Mouse (Mus musculus) layer of hippocampus, adult 2 months (tissue): Measurements from ENCODE around the gene Rps19. TPM values are rescaled to one million over a fixed set of nuclear protein-coding genes. Genes with fewer than 3 reads are reported as not detected.
"Not testable (repeated sequence)": the region's sequence is repeated elsewhere in the genome, so short reads cannot be mapped to it uniquely, and the experiment has no call there.

Experiments
- DNase-seq, 2 experiments: peaks; one replicate each; pipeline ENCODE4 v3.0.0; 2022; ENCODE audit warnings: low spot score in 2 of 2
- H3K27ac ChIP-seq: fragments of 200-600 bp; 2 replicates; pipeline ENCODE4 v1.8.1; 2022
- H3K4me3 ChIP-seq: fragments of 200-600 bp; 2 replicates; pipeline ENCODE4 v1.8.1; 2022; ENCODE audit warnings: mild to moderate bottlenecking
- CTCF ChIP-seq: fragments of 200-600 bp; conservative IDR thresholded peaks from 2 replicates; pipeline ENCODE4 v1.8.1; 2022; ENCODE audit warnings: antibody characterized with exemption, mild to moderate bottlenecking, moderate library complexity
- total RNA-seq, 2 experiments: library from RNA; stranded (reverse); gene quantifications; 2 replicates each; pipeline ENCODE4 v1.2.3; 2021

Gene Rps19
- total RNA-seq, 2 experiments from 2014 or later, result 501 to 525 TPM

- DNase-seq, result no peak
- peak overlapping the region; percentile 97 for H3K4me3 ChIP-seq
- no peak for TF ChIP-seq CTCF
- H3K27ac ChIP-seq, result peak overlapping the region; percentile 97
These were observed 621 bp downstream of the Rps19 start for GRCm38 (mm10) chr7:24884693-24885291.

- DNase-seq, result no peak
- H3K4me3 ChIP-seq, result peak overlapping the region; percentile 97
- H3K27ac ChIP-seq, result peak overlapping the region; percentile 97; the same call in 1 of the 2 replicates
- no peak for TF ChIP-seq CTCF
These were observed 1.5 kb downstream of the Rps19 start for GRCm38 (mm10) chr7:24885468-24886307.

DNA sequence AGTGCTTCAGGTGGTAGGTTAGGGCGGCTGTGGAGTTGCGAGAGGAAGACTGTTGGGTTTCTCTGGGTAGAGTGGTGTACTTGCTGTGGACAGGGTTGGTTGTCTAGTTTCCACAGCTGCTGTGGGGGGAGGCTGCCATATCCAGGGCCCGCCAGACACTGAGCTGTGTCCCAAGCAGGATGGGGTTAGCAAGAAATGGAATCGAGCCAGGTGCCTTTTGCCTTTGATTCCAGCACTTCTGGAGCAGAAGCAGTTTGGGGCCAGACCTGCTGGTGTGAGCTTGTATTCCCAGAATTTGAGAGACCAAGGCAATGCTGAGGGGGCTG lies 2.1 kb downstream of the Rps19 start:
- Histone ChIP-seq H3K4me3 (peak overlapping the region; percentile 97), H3K27ac (peak overlapping the region; percentile 97; the same call in 1 of the 2 replicates)
- no peak for TF ChIP-seq CTCF
- no peak for DNase-seq

- TF ChIP-seq CTCF, result no peak
- peak overlapping the region; percentile 32; the same call in 1 of the 2 replicates for H3K27ac ChIP-seq
- no peak for DNase-seq
- no peak overlapping the region for H3K4me3 ChIP-seq
These were observed 2.9 kb downstream of the Rps19 start for GRCm38 (mm10) chr7:24887096-24887495.

DNA sequence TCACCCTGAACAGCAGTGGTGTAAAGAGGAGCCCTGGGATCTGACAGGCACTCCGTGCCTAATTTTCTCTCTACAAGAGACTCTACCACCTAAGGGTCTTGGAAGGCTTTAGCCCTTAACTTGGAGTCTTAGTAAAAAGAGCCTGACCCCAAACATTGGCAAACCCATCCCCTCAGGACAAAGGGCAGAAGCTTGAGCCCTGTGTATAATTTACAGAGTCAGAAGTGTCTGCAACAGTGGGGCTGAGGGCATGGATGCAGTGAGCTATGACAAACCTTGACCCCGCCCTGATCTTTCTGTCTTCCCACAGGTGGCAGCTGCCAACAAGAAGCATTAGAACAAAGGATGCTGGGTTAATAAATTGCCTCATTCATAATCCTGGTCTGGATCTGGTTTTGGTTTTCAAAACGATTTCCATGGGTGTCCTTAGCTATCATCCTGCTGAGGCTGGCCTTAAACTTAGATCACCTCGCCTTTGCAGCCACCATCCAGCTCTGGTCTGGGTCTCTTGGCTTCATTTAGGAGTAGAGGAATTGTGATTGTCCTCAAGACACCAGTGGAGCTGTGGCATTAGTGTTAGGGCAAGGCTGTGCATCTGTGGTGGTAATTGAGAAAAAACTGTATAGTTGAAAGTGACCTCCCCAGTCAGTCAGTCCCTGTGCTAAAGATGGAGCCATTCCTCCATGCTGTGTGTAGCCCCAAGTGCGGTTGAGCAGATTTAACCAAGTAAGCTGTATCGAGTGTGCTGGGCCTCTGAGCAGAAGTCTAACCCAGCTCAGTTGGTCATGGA lies 5.5 kb downstream of the Rps19 start:
- Histone ChIP-seq H3K4me3 (no peak overlapping the region), H3K27ac (no peak overlapping the region)
- TF ChIP-seq CTCF, result no peak
- DNase-seq, result no peak

DNA sequence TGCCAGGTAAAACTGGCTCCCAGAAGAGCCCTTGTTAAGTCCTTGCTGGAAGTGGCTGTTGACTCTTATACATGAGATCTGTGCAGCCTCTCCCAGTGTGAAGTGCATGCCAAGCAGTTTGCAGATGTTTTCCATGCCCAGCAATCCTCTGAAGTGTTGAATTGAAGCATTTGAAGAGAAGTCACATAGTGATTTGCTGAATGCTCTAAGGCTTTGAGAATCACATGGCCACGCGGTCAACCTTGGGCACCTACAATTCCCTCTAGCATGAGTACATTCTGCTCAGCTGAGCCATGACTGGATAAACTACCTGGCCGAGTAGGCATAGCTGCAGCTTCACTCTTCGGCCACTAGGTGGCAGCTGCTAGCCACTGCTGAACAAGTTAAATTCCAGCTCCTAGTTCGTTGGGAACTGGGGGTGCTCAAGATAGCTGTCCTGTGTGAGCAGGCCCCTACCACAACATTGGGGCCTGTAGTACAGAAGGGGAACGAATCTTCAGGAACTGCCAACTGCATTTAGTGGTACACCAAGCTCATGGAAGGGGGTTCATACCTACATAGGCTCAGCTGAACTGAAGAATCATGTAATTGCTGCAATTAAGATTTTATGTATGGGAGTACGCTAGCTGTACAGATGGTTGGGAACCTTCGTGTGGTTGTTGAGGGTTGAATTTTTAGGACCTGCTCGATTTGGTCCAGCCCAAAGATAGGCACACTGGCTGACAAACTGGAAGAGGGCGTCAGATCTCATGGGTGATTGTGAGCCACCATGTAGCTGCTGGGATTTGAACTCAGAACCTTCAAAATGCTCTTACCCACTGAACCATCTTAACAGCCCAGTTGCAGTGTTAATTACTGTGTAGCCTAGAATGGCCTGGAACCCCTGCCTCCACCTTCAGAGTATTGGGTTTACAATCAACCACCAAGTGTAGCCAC lies 6.4 kb downstream of the Rps19 start:
- peak; percentile 70 to 76 for DNase-seq
- Histone ChIP-seq H3K27ac (no peak overlapping the region), H3K4me3 (no peak overlapping the region)
- TF ChIP-seq CTCF, result peak; percentile 100

GRCm38 (mm10) chr7:24891241-24892124 lies 7.3 kb downstream of the Rps19 start:
- DNase-seq, result no peak
- Histone ChIP-seq H3K27ac (no peak overlapping the region), H3K4me3 (no peak overlapping the region)
- TF ChIP-seq CTCF, result no peak

DNA sequence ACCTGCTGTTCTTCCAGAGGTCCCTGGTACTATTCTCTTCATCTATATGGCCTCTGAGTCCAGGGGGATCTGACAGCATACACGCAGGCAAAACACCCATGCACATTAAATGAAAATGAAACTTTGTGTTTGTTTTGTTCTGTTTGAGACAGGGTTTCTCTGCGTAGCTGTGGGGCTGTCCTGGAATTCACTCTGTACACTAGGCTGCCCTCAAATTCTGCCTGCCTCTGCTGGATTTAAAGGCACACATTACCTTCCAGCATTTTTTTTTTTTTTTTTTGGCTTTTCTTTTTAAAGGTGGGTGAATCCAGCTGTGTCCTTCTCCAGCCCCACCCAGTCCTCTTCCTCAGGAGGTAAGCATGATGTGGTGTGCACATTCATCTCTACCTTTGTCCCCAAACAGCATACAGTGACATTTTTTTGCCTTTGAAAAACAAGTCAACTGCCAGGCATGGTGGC lies 8.0 kb downstream of the Rps19 start:
- no peak for TF ChIP-seq CTCF
- no peak for DNase-seq
- no peak overlapping the region for H3K27ac ChIP-seq
- H3K4me3 ChIP-seq, result no peak overlapping the region

- not testable (repeated sequence) for H3K4me3 ChIP-seq, DNase-seq, H3K27ac ChIP-seq
These were observed 11.6 kb downstream of the Rps19 start for GRCm38 (mm10) chr7:24895749-24896148.

DNA sequence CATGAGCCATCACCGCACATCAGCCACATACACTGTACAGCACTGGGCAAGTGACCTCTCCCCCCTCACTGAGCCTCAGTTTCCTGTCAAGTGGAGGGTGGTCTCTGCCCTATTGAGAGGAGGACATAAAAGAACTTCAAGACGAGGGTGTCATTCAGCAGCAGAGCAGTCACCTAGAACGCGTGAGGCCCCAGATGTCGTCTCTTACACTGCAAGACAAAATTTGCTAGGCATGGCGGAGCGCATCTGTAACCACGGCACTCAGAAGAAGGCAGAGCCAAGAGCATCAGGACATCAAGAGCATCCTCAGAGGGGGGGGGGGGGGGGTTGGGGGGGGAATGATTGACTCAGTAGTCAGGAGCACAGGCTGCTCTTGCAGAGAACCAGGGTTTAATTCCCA lies 12.1 kb downstream of the Rps19 start:
- no peak for DNase-seq
- TF ChIP-seq CTCF, result no peak
- Histone ChIP-seq H3K4me3 (no peak overlapping the region), H3K27ac (no peak overlapping the region)

GRCm38 (mm10) chr7:24897224-24897623 lies 13.1 kb downstream of the Rps19 start, which contains the start of gene Cd79a:
TSS of gene Cd79a (plus strand) at chr7:24897381.
- no peak for TF ChIP-seq CTCF

More at GRCm38 (mm10) chr7:24897224-24897623, 13.1 kb downstream of the Rps19 start, which contains the start of gene Cd79a:
- no peak within 1 kb of the TSS for H3K4me3 ChIP-seq
- no peak within 1 kb of the TSS for H3K27ac ChIP-seq
- DNase-seq, result no peak
